ENCODE assay signal across 25 mouse cellular contexts in the genomic region with DNA sequence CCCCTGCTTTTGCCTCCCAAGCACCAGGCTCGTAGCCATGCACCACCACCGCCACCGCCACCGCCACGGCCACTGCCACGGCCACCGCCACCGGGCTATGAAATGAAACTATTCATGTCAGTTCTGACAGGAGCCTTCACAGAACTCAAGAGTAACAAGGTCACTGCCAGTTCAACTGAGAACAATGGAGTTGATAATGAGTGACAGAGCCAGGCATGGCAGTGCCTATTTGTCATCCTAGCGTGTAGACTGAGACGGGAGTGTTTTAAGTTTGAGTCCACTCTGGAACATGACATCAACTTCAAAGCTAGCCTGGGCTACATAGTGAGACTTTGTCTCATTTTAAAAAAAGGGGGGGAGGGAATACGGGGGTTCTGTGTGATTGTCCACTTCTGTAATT. TPM values are rescaled to one million over a fixed set of nuclear protein-coding genes. Genes with fewer than 3 reads are reported as not detected.
DNase-seq lines count a peak whose midpoint lies in the region; ATAC-seq and TF ChIP-seq lines count a peak whose summit lies in the region.
"Had no signal": no experiment of that assay in that cellular context is flagged by ENCODE, and none has a peak within 500 bp of the region (broad histone marks: within the 10 kb centered on the region; RNA-seq: fewer than 3 reads in every experiment).

No protein-coding gene starts in this region.

- no peaks in the 10 kb centered on the region for H3K36me3 ChIP-seq in midbrain, embryonic 14.5 days (ENCODE audit: control insufficient read depth, insufficient read depth, low read length)
- H3K36me3 ChIP-seq in midbrain, embryonic 13.5 days, result no peaks in the 10 kb centered on the region
- H3K36me3 ChIP-seq in MEL (ENCODE audit: control insufficient read depth in 1 of 2, insufficient read depth in 2 of 2, low read length in 2 of 2), result peaks cover 0 to 46% of the 10 kb centered on the region in 2 experiments; a peak in 2 of 4 replicates
- H3K36me3 ChIP-seq: heart, embryonic 13.5 days; hindbrain, embryonic 13.5 days; limb, embryonic 15.5 days; midbrain, embryonic 12.5 days had no signal

- H3K4me3 ChIP-seq in midbrain, embryonic 14.5 days (replicated peaks; ENCODE audit: low read depth, low read length), result no peak overlapping the region
- no peak overlapping the region for H3K4me3 ChIP-seq in midbrain, embryonic 13.5 days (replicated peaks)
- 0 out of 4 replicates have a peak overlapping the region, but pooled peaks of 1 of the 2 experiments have one; percentile 12 for H3K4me3 ChIP-seq in MEL (ENCODE audit: control insufficient read depth in 1 of 2, insufficient read depth in 1 of 2, low read depth in 2 of 2, low read length in 2 of 2)
- H3K4me3 ChIP-seq: heart, adult 2 months; heart, embryonic 13.5 days; hindbrain, embryonic 13.5 days; limb, embryonic 15.5 days; midbrain, embryonic 12.5 days; myocyte had no signal

- no peaks in the 10 kb centered on the region for H3K79me2 ChIP-seq in MEL (ENCODE audit: control insufficient read depth, insufficient read depth, low read length, poor library complexity)

- H3K4me1 ChIP-seq in midbrain, embryonic 14.5 days (ENCODE audit: control insufficient read depth, insufficient read depth, low read length), result no peaks in the 10 kb centered on the region
- H3K4me1 ChIP-seq in midbrain, embryonic 13.5 days (replicated peaks), result no peaks in the 10 kb centered on the region
- peaks cover 36 to 60% of the 10 kb centered on the region in 2 experiments for H3K4me1 ChIP-seq in MEL (ENCODE audit: control insufficient read depth in 1 of 2, insufficient read depth in 2 of 2, low read length in 2 of 2)
- H3K4me1 ChIP-seq: heart, embryonic 13.5 days; hindbrain, embryonic 13.5 days; limb, embryonic 15.5 days; midbrain, embryonic 12.5 days had no signal

- no peaks in the 10 kb centered on the region for H3K9me3 ChIP-seq in midbrain, embryonic 14.5 days (ENCODE audit: control insufficient read depth, low read length)
- no peaks in the 10 kb centered on the region for H3K9me3 ChIP-seq in midbrain, embryonic 13.5 days
- H3K9me3 ChIP-seq in MEL (replicated peaks; ENCODE audit: insufficient read depth, low read length), result no peaks in the 10 kb centered on the region
- H3K9me3 ChIP-seq: heart, embryonic 13.5 days; hindbrain, embryonic 13.5 days; limb, embryonic 15.5 days; midbrain, embryonic 12.5 days had no signal

- 0 out of 2 replicates have a peak, but pooled peaks have one; percentile 6 for ATAC-seq in midbrain, embryonic 14.5 days (ENCODE audit: low FRiP score, low TSS enrichment)
- no peak for ATAC-seq in midbrain, embryonic 13.5 days
- ATAC-seq in inflammation-experienced regulatory T-cells, adult 6 months, result peak; percentile 15

- no peak for TF ChIP-seq EP300 in MEL (IDR thresholded peaks at IDR 0.05; ENCODE audit: low read depth in 1 of 2, low read length in 2 of 2)

- no peak for TF ChIP-seq RAD21 in MEL (IDR thresholded peaks at IDR 0.05; ENCODE audit: low read depth, low read length)

- no peak for TF ChIP-seq CTCF in MEL (IDR thresholded peaks at IDR 0.05 in 2 of 3, conservative IDR thresholded peaks at IDR 0.05 in 1 of 3; ENCODE audit: control insufficient read depth in 1 of 3, insufficient read depth in 1 of 3, low read depth in 2 of 3, low read length in 3 of 3, poor library complexity in 1 of 3, severe bottlenecking in 1 of 3)

- TF ChIP-seq POLR2A in MEL (IDR thresholded peaks at IDR 0.05; ENCODE audit: control insufficient read depth in 1 of 2, insufficient read depth in 1 of 2, low read depth in 1 of 2, low read length in 2 of 2, poor library complexity in 1 of 2), result no peak

- no peak overlapping the region for H3K27ac ChIP-seq in midbrain, embryonic 14.5 days (replicated peaks; ENCODE audit: low read depth, low read length)
- no peak overlapping the region for H3K27ac ChIP-seq in midbrain, embryonic 13.5 days
- peak overlapping the region; percentile 88 for H3K27ac ChIP-seq in MEL (ENCODE audit: control insufficient read depth, low read depth, low read length)
- H3K27ac ChIP-seq: heart, adult 2 months; heart, embryonic 13.5 days; hindbrain, embryonic 13.5 days; kidney, postnatal 0 days; limb, embryonic 15.5 days; midbrain, embryonic 12.5 days had no signal

- H3K4me2 ChIP-seq in midbrain, embryonic 14.5 days (ENCODE audit: low read length), result no peak overlapping the region
- H3K4me2 ChIP-seq in midbrain, embryonic 13.5 days (replicated peaks), result no peak overlapping the region
- H3K4me2 ChIP-seq: heart, embryonic 13.5 days; hindbrain, embryonic 13.5 days; limb, embryonic 15.5 days; midbrain, embryonic 12.5 days had no signal

- no peaks in the 10 kb centered on the region for H3K27me3 ChIP-seq in midbrain, embryonic 14.5 days (ENCODE audit: control insufficient read depth, insufficient read depth, low read length)
- H3K27me3 ChIP-seq in midbrain, embryonic 13.5 days, result no peaks in the 10 kb centered on the region
- H3K27me3 ChIP-seq in MEL (ENCODE audit: control insufficient read depth in 1 of 2, insufficient read depth in 2 of 2, low read length in 2 of 2), result no peaks in the 10 kb centered on the region
- H3K27me3 ChIP-seq: heart, embryonic 13.5 days; hindbrain, embryonic 13.5 days; limb, embryonic 15.5 days; midbrain, embryonic 12.5 days had no signal

- DNase-seq in midbrain, embryonic 14.5 days, result no peak
- DNase-seq in CD4-positive, CD25-positive, alpha-beta regulatory T cell, adult 2 months (ENCODE audit: low read depth, low spot score), result peak; percentile 63
- no peak for DNase-seq in MEL (ENCODE audit: low read depth, low spot score)
- DNase-seq in cerebellum, adult 18-20 months, result no peak
- DNase-seq in right cerebral cortex, postnatal 36 days (ENCODE audit: low spot score in 2 of 2), result no peak
- DNase-seq: adrenal gland, adult 2 months; cerebellum, adult 11-12 months; cerebellum, postnatal 25 days; gastrocnemius, postnatal 36 days; heart, adult 2 months; heart, postnatal 36 days; kidney, adult 2 months; left cerebral cortex, postnatal 4 days; lung, adult 18-20 months; lung, postnatal 14 days; right cerebral cortex, postnatal 4 days; thymus, postnatal 25 days had no signal

- no peak overlapping the region for H3K9ac ChIP-seq in midbrain, embryonic 14.5 days (replicated peaks; ENCODE audit: low read length)
- H3K9ac ChIP-seq in midbrain, embryonic 13.5 days (replicated peaks), result no peak overlapping the region
- no peak overlapping the region; the same call in 1 of the 2 replicates for H3K9ac ChIP-seq in MEL (ENCODE audit: control insufficient read depth, low read depth, low read length, poor library complexity, severe bottlenecking)
- H3K9ac ChIP-seq: heart, embryonic 13.5 days; hindbrain, embryonic 13.5 days; limb, embryonic 15.5 days; midbrain, embryonic 12.5 days had no signal

- WGBS in midbrain, embryonic 14.5 days, result 91% methylated on average over 11 of the region's 11 CpGs
- 88% methylated on average over 11 of the region's 11 CpGs for WGBS in midbrain, embryonic 13.5 days

TF ChIP-seq in MEL, 35 proteins besides CTCF, POLR2A, EP300 and RAD21:
- peak; percentile 79 for TF ChIP-seq MXI1 (IDR thresholded peaks at IDR 0.05; ENCODE audit: low read depth, low read length)
- TF ChIP-seq POLR2AphosphoS5 (IDR thresholded peaks at IDR 0.05; ENCODE audit: borderline replicate concordance, low read depth, low read length), result no peak

RNA-seq across cellular contexts. Expression of gene Prkcq, which starts 30.9 kb away (rescaled TPM):
- 3.6 and 5.4 TPM in 2 replicates for polyA plus RNA-seq in midbrain, embryonic 14.5 days (2014; fragmentation: Nextera tagmentation; extraction: Ambion mirVana)
- polyA plus RNA-seq in midbrain, embryonic 13.5 days (2015; fragmentation: Nextera tagmentation; extraction: Ambion mirVana), result 2.7 and 2.9 TPM in 2 replicates
- 0.07 and 0.12 TPM in 2 replicates for total RNA-seq in MEL (2012; rRNA removed)
- polyA plus RNA-seq in MEL (2012; ENCODE audit: insufficient read depth in 1 of 2, insufficient read length in 2 of 2, low read depth in 1 of 2, low replicate concordance in 2 of 2, missing spikeins in 1 of 2), result under 1 TPM in 1 of 2 experiments, not detected in 1; 0.19 TPM
- polyA plus RNA-seq in inflammation-experienced regulatory T-cells, adult 6 months (2017; shearing (Covaris generic)), result 100 to 1,000 TPM in 1 of 3 experiments, 10 to 100 TPM in 2; 86.5 to 144 (median 99.9) TPM

Comparison
In these comparisons a context has a peak if more than half of its experiments do, and no peak if none do; other contexts are left out.
1. RNA of gene Prkcq, which starts 30.9 kb away (polyA plus RNA-seq): 86.5 to 144 TPM in inflammation-experienced regulatory T-cells, adult 6 months; 3.6 to 5.4 TPM in midbrain, embryonic 14.5 days, 2.7 to 2.9 TPM in midbrain, embryonic 13.5 days and 0.19 TPM in MEL; every median in the first group is over 10 times any median in the second.